In genomic region chr8:60809806-60810205, GRCm38 (mm10) we compare ENCODE assay signal across 26 mouse cellular contexts.
"Had no signal": no experiment of that assay in that cellular context is flagged by ENCODE, and none has a peak within 500 bp of the region (broad histone marks: within the 10 kb centered on the region; RNA-seq: fewer than 3 reads in every experiment).

No protein-coding gene starts in this region.

- H3K9ac ChIP-seq: embryonic facial prominence, embryonic 12.5 days; embryonic facial prominence, embryonic 13.5 days; embryonic facial prominence, embryonic 15.5 days; forebrain, embryonic 12.5 days; forebrain, embryonic 13.5 days; forebrain, embryonic 15.5 days; forebrain, postnatal 0 days had no signal

- H3K4me3 ChIP-seq: embryonic facial prominence, embryonic 10.5 days; embryonic facial prominence, embryonic 12.5 days; embryonic facial prominence, embryonic 13.5 days; embryonic facial prominence, embryonic 15.5 days; erythroblast, embryonic 14.5 days; forebrain, embryonic 10.5 days; forebrain, embryonic 12.5 days; forebrain, embryonic 13.5 days; forebrain, embryonic 15.5 days; gastrocnemius, adult 2 months; heart, adult 2 months; heart, embryonic 10.5 days had no signal

- H3K27me3 ChIP-seq: embryonic facial prominence, embryonic 12.5 days; embryonic facial prominence, embryonic 13.5 days; embryonic facial prominence, embryonic 15.5 days; forebrain, embryonic 12.5 days; forebrain, embryonic 13.5 days; forebrain, embryonic 15.5 days had no signal

- DNase-seq: cerebellum, postnatal 10 days; cerebellum, postnatal 14 days; cerebellum, postnatal 25 days; cerebellum, postnatal 36 days; embryo, embryonic 11 days; forebrain, postnatal 0 days; gastrocnemius, adult 2 months; gastrocnemius, postnatal 10 days; gastrocnemius, postnatal 14 days; gastrocnemius, postnatal 25 days; gastrocnemius, postnatal 36 days; heart, adult 11 months; heart, adult 18-20 months; heart, adult 2 months had no signal

- H3K36me3 ChIP-seq: embryonic facial prominence, embryonic 10.5 days; embryonic facial prominence, embryonic 12.5 days; embryonic facial prominence, embryonic 13.5 days; embryonic facial prominence, embryonic 15.5 days; forebrain, embryonic 10.5 days; forebrain, embryonic 12.5 days; forebrain, embryonic 15.5 days; heart, embryonic 10.5 days had no signal

- ATAC-seq: forebrain, embryonic 13.5 days; forebrain, embryonic 14.5 days; forebrain, embryonic 15.5 days; forebrain, embryonic 16.5 days; forebrain, postnatal 0 days had no signal

- H3K4me1 ChIP-seq: embryonic facial prominence, embryonic 10.5 days; embryonic facial prominence, embryonic 12.5 days; embryonic facial prominence, embryonic 13.5 days; embryonic facial prominence, embryonic 15.5 days; heart, embryonic 10.5 days had no signal

- H3K9me3 ChIP-seq: embryonic facial prominence, embryonic 10.5 days; embryonic facial prominence, embryonic 12.5 days; embryonic facial prominence, embryonic 13.5 days; embryonic facial prominence, embryonic 15.5 days; forebrain, embryonic 10.5 days; forebrain, embryonic 12.5 days; forebrain, embryonic 13.5 days; forebrain, embryonic 15.5 days; heart, embryonic 10.5 days had no signal

- H3K27ac ChIP-seq: embryonic facial prominence, embryonic 10.5 days; embryonic facial prominence, embryonic 12.5 days; embryonic facial prominence, embryonic 13.5 days; embryonic facial prominence, embryonic 15.5 days; forebrain, embryonic 10.5 days; forebrain, embryonic 12.5 days; forebrain, embryonic 13.5 days; forebrain, embryonic 15.5 days; gastrocnemius, adult 2 months; heart, adult 2 months; heart, embryonic 10.5 days had no signal

- H3K4me2 ChIP-seq: embryonic facial prominence, embryonic 12.5 days; embryonic facial prominence, embryonic 13.5 days; embryonic facial prominence, embryonic 15.5 days; forebrain, embryonic 12.5 days; forebrain, embryonic 13.5 days; forebrain, embryonic 15.5 days had no signal
